Mouse (Mus musculus) adrenal gland, postnatal 14 days (tissue): ENCODE results near the gene Suv39h1. TPM values are rescaled to one million over a fixed set of nuclear protein-coding genes. Genes with fewer than 3 reads are reported as not detected.

Experiments used
- DNase-seq: peaks from one replicate; pipeline ENCODE4 v3.0.0; 2021; ENCODE audit warnings: mixed read lengths
- total RNA-seq: library from RNA; stranded (reverse); gene quantifications from 2 replicates; pipeline ENCODE4 v1.2.3, GENCODE M21; 2021

Suv39h1 gene
- total RNA-seq, 1 experiment from 2014 or later = 16.7 TPM

GRCm38 (mm10) chrX:8026811-8027210, 47.7 kb downstream of the Suv39h1 start:
- DNase-seq = no peak

- DNase-seq = no peak
Measured at GRCm38 (mm10) chrX:8024795-8025194, 49.8 kb downstream of the Suv39h1 start.

- no peak for DNase-seq
Measured at GRCm38 (mm10) chrX:8020111-8020778, 54.3 kb downstream of the Suv39h1 start.

DNA sequence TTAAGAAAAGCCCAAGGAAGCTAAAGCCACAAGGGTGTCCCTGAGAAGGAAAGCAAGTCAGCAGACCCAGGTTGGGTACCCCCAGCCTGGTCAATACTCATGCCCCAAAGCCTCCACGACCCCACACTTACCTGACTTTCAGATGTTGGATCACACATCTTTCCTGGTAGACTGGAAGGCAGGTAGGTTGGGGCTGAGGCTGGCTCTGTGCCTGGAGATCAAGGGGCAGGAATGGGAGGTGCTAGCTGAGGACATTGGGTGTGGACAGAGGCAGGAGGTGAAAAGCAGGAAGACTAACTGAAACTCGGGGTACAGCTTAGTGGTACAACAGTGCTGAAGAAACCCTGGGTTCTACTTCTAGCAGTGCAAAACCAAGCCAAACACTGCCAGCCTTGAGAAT, 56.3 kb downstream of the Suv39h1 start, which contains the start of gene Glod5:
Glod5 (minus strand) TSS at position 207 of the 400 bp plus-strand sequence.
- no peak for DNase-seq

- peak; percentile 70 for DNase-seq
Measured at GRCm38 (mm10) chrX:8017142-8017541, 57.4 kb downstream of the Suv39h1 start.

DNA sequence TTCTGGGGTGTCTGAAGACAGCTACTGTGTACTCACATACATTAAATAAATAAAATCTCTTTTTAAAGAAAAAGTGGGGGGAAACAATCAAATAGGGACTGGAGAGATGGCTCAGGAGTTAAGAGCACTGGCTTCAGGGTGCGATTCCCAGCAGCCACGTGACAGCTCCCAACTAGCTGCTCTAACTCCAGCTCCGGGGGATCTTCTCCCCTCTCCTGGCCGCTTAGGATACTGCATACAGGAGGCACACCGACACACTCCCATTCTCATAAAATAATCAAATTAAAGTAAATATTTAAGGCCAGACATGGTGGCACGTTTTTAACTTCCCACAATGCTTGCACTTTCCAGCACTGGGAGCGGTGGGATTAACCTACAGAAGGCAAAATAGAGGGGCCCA, 58.9 kb downstream of the Suv39h1 start:
- DNase-seq = peak; percentile 34

- no peak for DNase-seq
Measured at GRCm38 (mm10) chrX:8013569-8014314, 60.8 kb downstream of the Suv39h1 start.

DNA sequence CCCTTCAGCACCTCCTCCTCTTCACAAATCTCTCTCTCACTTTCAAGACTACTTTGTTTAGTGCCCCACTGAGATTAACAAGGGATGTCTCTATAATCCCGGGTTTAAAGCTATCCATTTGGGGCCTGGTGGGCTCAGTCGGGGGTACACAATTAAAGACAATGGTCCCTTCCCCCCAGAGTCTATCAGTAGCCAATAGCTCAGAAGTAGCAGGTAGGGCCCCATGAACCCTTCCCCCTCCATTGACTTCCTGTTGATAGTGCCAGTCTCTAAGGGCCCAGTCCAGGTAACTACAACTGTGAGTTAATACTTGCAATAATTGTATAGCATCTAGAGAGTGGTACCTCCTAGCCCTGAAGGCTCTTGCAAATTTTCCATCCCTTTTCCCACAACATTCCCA, 61.4 kb downstream of the Suv39h1 start:
- DNase-seq = no peak

Other genes starting within 250 kb of the Suv39h1 start
- 62.4 and 64.8 TPM in 2 replicates for gene Otud5, start 233.4 kb downstream of the Suv39h1 start, total RNA-seq
- 7.4 and 9.8 TPM in 2 replicates for gene Pim2, start 196.5 kb downstream of the Suv39h1 start, total RNA-seq
- gene Slc35a2, start 190.7 kb downstream of the Suv39h1 start, total RNA-seq = 33.4 and 38.0 TPM in 2 replicates
- 94.6 and 98.0 TPM in 2 replicates for gene Pqbp1, start 175.5 kb downstream of the Suv39h1 start, total RNA-seq
- gene Timm17b, start 175.4 kb downstream of the Suv39h1 start, total RNA-seq = 83.5 and 99.8 TPM in 2 replicates
- gene Gm10491, start 166.9 kb downstream of the Suv39h1 start, total RNA-seq = not detected in 2 replicates
- not detected in 2 replicates for gene Gm10490, start 165.2 kb downstream of the Suv39h1 start, total RNA-seq
- gene Pcsk1n, start 154.9 kb downstream of the Suv39h1 start, total RNA-seq = 40.3 and 50.2 TPM in 2 replicates
- not detected in 2 replicates for gene Eras, start 146.2 kb downstream of the Suv39h1 start, total RNA-seq
- gene Hdac6, start 126.9 kb downstream of the Suv39h1 start, total RNA-seq = 18.1 and 18.2 TPM in 2 replicates
- 0.38 and 2.5 TPM in 2 replicates for gene Gata1, start 96.7 kb downstream of the Suv39h1 start, total RNA-seq
- not detected in 2 replicates for gene Glod5, start 56.3 kb downstream of the Suv39h1 start, total RNA-seq
- gene Was, start 15.7 kb upstream of the Suv39h1 start, total RNA-seq = 1.9 and 6.8 TPM in 2 replicates
- 51.0 and 54.3 TPM in 2 replicates for gene Wdr13, start 58.1 kb upstream of the Suv39h1 start, total RNA-seq
- 192 and 276 TPM in 2 replicates for gene Rbm3, start 71.1 kb upstream of the Suv39h1 start, total RNA-seq
- 8.0 and 11.0 TPM in 2 replicates for gene Tbc1d25, start 101.4 kb upstream of the Suv39h1 start, total RNA-seq
- gene Ebp, start 118.8 kb upstream of the Suv39h1 start, total RNA-seq = 46.2 and 62.0 TPM in 2 replicates
- gene Porcn, start 131.8 kb upstream of the Suv39h1 start, total RNA-seq = 6.4 and 7.3 TPM in 2 replicates
- 24.7 and 25.3 TPM in 2 replicates for gene Ftsj1, start 177.6 kb upstream of the Suv39h1 start, total RNA-seq
- 2.5 TPM in 1 of 2 replicates, not detected in the other for gene Slc38a5, start 196.4 kb upstream of the Suv39h1 start, total RNA-seq